ENCODE assay signal across 15 mouse cellular contexts in genomic region chr4:148417074-148417526, GRCm38 (mm10). TPM values are rescaled to one million over a fixed set of nuclear protein-coding genes. Genes with fewer than 3 reads are reported as not detected.
DNase-seq lines count a peak whose midpoint lies in the region; ATAC-seq lines count a peak whose summit lies in the region.
"Had no signal": no experiment of that assay in that cellular context is flagged by ENCODE, and none has a peak within 500 bp of the region (broad histone marks: within the 10 kb centered on the region; RNA-seq: fewer than 3 reads in every experiment).

No protein-coding gene starts in this region.

- no peaks in the 10 kb centered on the region for H3K9me3 ChIP-seq in neural tube, embryonic 13.5 days
- no peaks in the 10 kb centered on the region for H3K9me3 ChIP-seq in hindbrain, embryonic 14.5 days (ENCODE audit: control insufficient read depth, low read length)
- no peaks in the 10 kb centered on the region for H3K9me3 ChIP-seq in stomach, embryonic 15.5 days
- H3K9me3 ChIP-seq: embryonic facial prominence, embryonic 12.5 days; heart, embryonic 13.5 days had no signal

- no peak overlapping the region for H3K4me2 ChIP-seq in neural tube, embryonic 13.5 days
- H3K4me2 ChIP-seq in hindbrain, embryonic 14.5 days (replicated peaks): no peak overlapping the region
- no peak overlapping the region for H3K4me2 ChIP-seq in stomach, embryonic 15.5 days
- H3K4me2 ChIP-seq: embryonic facial prominence, embryonic 12.5 days; heart, embryonic 13.5 days had no signal

- no peak for DNase-seq in neural tube, embryonic 10.5 days (ENCODE audit: extremely low spot score, low spot score)
- no peak for DNase-seq in hindbrain, embryonic 14.5 days (ENCODE audit: low spot score)
- no peak for DNase-seq in kidney, postnatal 25 days
- DNase-seq in layer of hippocampus, postnatal 14 days (ENCODE audit: low spot score in 2 of 2): no peak
- DNase-seq in thymus, postnatal 36 days: no peak
- DNase-seq: adrenal gland, postnatal 36 days; cerebellum, adult 18-20 months; thymus, adult 18-20 months had no signal

- H3K4me3 ChIP-seq in neural tube, embryonic 13.5 days: no peak overlapping the region
- no peak overlapping the region for H3K4me3 ChIP-seq in hindbrain, embryonic 14.5 days (replicated peaks; ENCODE audit: low read length)
- H3K4me3 ChIP-seq in stomach, embryonic 15.5 days (replicated peaks): no peak overlapping the region
- H3K4me3 ChIP-seq: embryonic facial prominence, embryonic 12.5 days; heart, embryonic 13.5 days had no signal

- peaks cover 36% of the 10 kb centered on the region for H3K4me1 ChIP-seq in neural tube, embryonic 13.5 days (replicated peaks)
- H3K4me1 ChIP-seq in hindbrain, embryonic 14.5 days (replicated peaks; ENCODE audit: control insufficient read depth, insufficient read depth, low read length): peaks cover 22% of the 10 kb centered on the region
- H3K4me1 ChIP-seq in stomach, embryonic 15.5 days: no peaks in the 10 kb centered on the region
- H3K4me1 ChIP-seq: embryonic facial prominence, embryonic 12.5 days had no signal

- WGBS in neural tube, embryonic 13.5 days: 50% methylated on average over 11 of the region's 11 CpGs
- WGBS in hindbrain, embryonic 14.5 days: 43% methylated on average over 11 of the region's 11 CpGs
- WGBS in stomach, embryonic 15.5 days: 50% methylated on average over 11 of the region's 11 CpGs

- H3K36me3 ChIP-seq in neural tube, embryonic 13.5 days: no peaks in the 10 kb centered on the region
- no peaks in the 10 kb centered on the region for H3K36me3 ChIP-seq in hindbrain, embryonic 14.5 days (replicated peaks; ENCODE audit: control insufficient read depth, insufficient read depth)
- H3K36me3 ChIP-seq in stomach, embryonic 15.5 days: no peaks in the 10 kb centered on the region
- H3K36me3 ChIP-seq: embryonic facial prominence, embryonic 12.5 days; heart, embryonic 13.5 days had no signal

- H3K27ac ChIP-seq in neural tube, embryonic 13.5 days (replicated peaks): peak overlapping the region; percentile 61
- peak overlapping the region; percentile 12 for H3K27ac ChIP-seq in hindbrain, embryonic 14.5 days
- no peak overlapping the region for H3K27ac ChIP-seq in stomach, embryonic 15.5 days
- H3K27ac ChIP-seq: embryonic facial prominence, embryonic 12.5 days; heart, embryonic 13.5 days; macrophage had no signal

- no peak for ATAC-seq in neural tube, embryonic 13.5 days (ENCODE audit: low read depth)
- peak; percentile 40; the same call in 1 of the 2 replicates for ATAC-seq in hindbrain, embryonic 14.5 days (ENCODE audit: low FRiP score)
- ATAC-seq in megakaryocyte-erythroid progenitor cell, adult 5-6 weeks (replicated peaks; ENCODE audit: low FRiP score, low TSS enrichment, poor library complexity, severe bottlenecking): peak; percentile 88
- peak; percentile 67 for ATAC-seq in stomach, embryonic 15.5 days (ENCODE audit: insufficient read depth, low FRiP score, low read depth)
- ATAC-seq: intestine, postnatal 0 days had no signal

- peak overlapping the region; percentile 54 for H3K9ac ChIP-seq in neural tube, embryonic 13.5 days
- no peak overlapping the region for H3K9ac ChIP-seq in hindbrain, embryonic 14.5 days
- H3K9ac ChIP-seq in stomach, embryonic 15.5 days: no peak overlapping the region
- H3K9ac ChIP-seq: embryonic facial prominence, embryonic 12.5 days; heart, embryonic 13.5 days had no signal

- peaks cover 7% of the 10 kb centered on the region for H3K27me3 ChIP-seq in neural tube, embryonic 13.5 days
- no peaks in the 10 kb centered on the region for H3K27me3 ChIP-seq in hindbrain, embryonic 14.5 days (ENCODE audit: control insufficient read depth, insufficient read depth, low read length)
- 0 out of 2 replicates have a peak, but pooled peaks cover 10% of the 10 kb centered on the region for H3K27me3 ChIP-seq in stomach, embryonic 15.5 days (replicated peaks)

RNA-seq across cellular contexts. Expression of gene Ubiad1, which starts 27.5 kb away (rescaled TPM):
- 15.0 and 19.0 TPM in 2 replicates for polyA plus RNA-seq in neural tube, embryonic 13.5 days (2015; fragmentation: Nextera tagmentation; extraction: Ambion mirVana)
- polyA plus RNA-seq in hindbrain, embryonic 14.5 days (2014; fragmentation: Nextera tagmentation; extraction: Ambion mirVana): 12.2 and 13.4 TPM in 2 replicates
- total RNA-seq in megakaryocyte-erythroid progenitor cell, adult 5-6 weeks (2014; fragmentation: Nextera tagmentation): 14.9 and 21.7 TPM in 2 replicates
- 10.1 and 12.9 TPM in 2 replicates for total RNA-seq in megakaryocyte-erythroid progenitor cell, adult 5-6 weeks (2017)
- polyA plus RNA-seq in stomach, embryonic 15.5 days (2015; fragmentation: Nextera tagmentation; extraction: Ambion mirVana): 20.5 and 22.0 TPM in 2 replicates
- 1 to 10 TPM; 8.9 to 9.1 TPM for total RNA-seq in layer of hippocampus, postnatal 14 days (2021)

RNA-seq across cellular contexts. Expression of gene Mtor, which starts 31.3 kb away (rescaled TPM):
- polyA plus RNA-seq in neural tube, embryonic 13.5 days (2015; fragmentation: Nextera tagmentation; extraction: Ambion mirVana): 21.4 and 23.0 TPM in 2 replicates
- polyA plus RNA-seq in hindbrain, embryonic 14.5 days (2014; fragmentation: Nextera tagmentation; extraction: Ambion mirVana): 30.2 and 36.1 TPM in 2 replicates
- total RNA-seq in megakaryocyte-erythroid progenitor cell, adult 5-6 weeks (2014; fragmentation: Nextera tagmentation): 26.5 and 27.9 TPM in 2 replicates
- 9.1 and 12.2 TPM in 2 replicates for total RNA-seq in megakaryocyte-erythroid progenitor cell, adult 5-6 weeks (2017)
- polyA plus RNA-seq in stomach, embryonic 15.5 days (2015; fragmentation: Nextera tagmentation; extraction: Ambion mirVana): 12.3 and 14.4 TPM in 2 replicates
- 10 to 100 TPM; 80.2 to 80.7 TPM for total RNA-seq in layer of hippocampus, postnatal 14 days (2021)
